Mouse (Mus musculus) liver, adult 2 months (tissue): Measurements from ENCODE around the gene Tcte1.

Experiments
- CTCF ChIP-seq: fragments of 200-500 bp; IDR thresholded peaks from 2 replicates; pipeline ENCODE4 v1.5.1; 2011; ENCODE audit warnings: low read depth, low read length, control low read depth
- POLR2A ChIP-seq: fragments of 200-500 bp; IDR thresholded peaks from 2 replicates; pipeline ENCODE4 v1.6.1; 2011; ENCODE audit warnings: low read length, control low read depth; ENCODE audit not compliant: insufficient read depth; ENCODE audit errors: extremely low read depth

DNA sequence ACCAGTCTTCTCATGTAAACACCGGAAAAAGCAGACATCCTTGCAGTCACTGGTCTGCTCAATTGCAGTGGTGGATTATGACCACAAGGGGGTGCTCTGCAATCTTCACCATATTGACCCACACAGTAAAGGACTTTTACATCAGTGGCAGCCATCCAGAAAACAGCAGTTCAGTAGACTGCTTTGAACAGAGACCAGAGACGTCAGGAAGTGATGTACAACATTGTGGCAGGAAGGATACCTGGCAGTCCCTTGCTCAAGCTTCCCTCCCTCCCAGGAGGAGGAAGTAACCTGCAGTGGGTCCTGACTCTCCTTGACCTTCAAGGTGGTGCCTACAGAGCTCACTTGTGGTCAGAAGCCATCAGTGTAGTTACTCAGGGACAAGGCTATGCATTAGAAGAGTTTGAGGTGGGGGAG, 58.3 kb downstream of the Tcte1 start:
- TF ChIP-seq CTCF (peak; percentile 59), POLR2A (no peak)
